Mouse (Mus musculus) retina, postnatal 1 day (tissue): Measurements from ENCODE around the gene Oxgr1.

Experiments used
- DNase-seq: peaks from one replicate; pipeline ENCODE4 v3.0.0-alpha.2; 2012

Oxgr1 gene

DNA sequence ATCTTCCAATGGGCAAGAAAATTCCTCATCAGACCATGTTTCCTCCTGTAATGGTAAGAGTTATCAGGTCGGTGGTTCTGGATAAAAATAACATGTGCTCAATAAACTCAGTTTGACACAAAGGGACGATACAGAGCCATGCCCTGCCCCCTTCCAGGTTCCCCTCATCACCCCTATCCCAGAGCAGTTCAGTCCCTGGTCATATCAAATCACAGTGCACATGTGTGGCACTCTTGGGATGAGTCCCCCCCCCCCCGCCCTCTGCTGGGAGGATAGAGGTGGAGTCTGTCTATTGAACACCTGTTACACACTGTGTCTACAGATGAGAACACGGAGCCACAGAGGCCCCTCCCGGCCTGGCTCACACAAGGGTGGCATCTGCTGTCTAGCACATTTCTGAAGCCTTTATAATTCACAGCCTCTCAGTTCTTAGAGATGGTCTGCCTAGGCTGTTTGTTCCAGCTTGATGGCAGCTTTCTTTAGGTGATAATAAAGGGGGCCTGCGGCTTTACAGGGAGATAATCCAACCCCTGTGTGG, 61.5 kb downstream of the Oxgr1 start:
- DNase-seq = peak; percentile 12
